ENCODE assay signal across 14 mouse cellular contexts in the genomic region with DNA sequence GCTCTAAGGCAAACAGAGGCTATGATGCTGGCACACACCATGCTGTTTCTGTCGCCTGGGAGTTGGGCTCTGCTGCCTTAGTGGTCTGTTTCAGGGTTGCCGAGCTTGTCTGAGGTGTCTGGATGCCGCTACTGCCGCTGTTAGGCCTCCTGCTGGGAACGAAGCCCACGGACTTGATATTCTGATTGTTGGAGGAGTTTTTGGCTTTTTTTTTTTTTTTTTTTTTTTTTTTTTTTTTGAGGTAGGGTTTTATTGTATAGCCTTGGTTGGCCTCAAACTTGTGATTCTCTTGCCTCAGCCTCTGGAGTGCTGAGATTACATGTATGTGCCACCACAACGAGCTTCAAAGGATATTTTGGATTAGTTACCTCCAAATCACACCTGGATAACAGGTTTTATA.
"Had no signal": no experiment of that assay in that cellular context is flagged by ENCODE, and none has a peak within 500 bp of the region (broad histone marks: within the 10 kb centered on the region; RNA-seq: fewer than 3 reads in every experiment).

No protein-coding gene starts in this region.

- H3K27ac ChIP-seq: lung, embryonic 15.5 days; macrophage; midbrain, embryonic 13.5 days; midbrain, embryonic 15.5 days; neural tube, embryonic 12.5 days had no signal

- H3K36me3 ChIP-seq: lung, embryonic 15.5 days; midbrain, embryonic 13.5 days; midbrain, embryonic 15.5 days; neural tube, embryonic 12.5 days had no signal

- H3K9me3 ChIP-seq: lung, embryonic 15.5 days; megakaryocyte, embryonic 14.5 days; midbrain, embryonic 13.5 days; midbrain, embryonic 15.5 days; neural tube, embryonic 12.5 days had no signal

- H3K4me1 ChIP-seq: lung, embryonic 15.5 days; megakaryocyte, embryonic 14.5 days; neural tube, embryonic 12.5 days had no signal

- DNase-seq: liver, postnatal 0 days; lung, adult 2 months; lung, postnatal 14 days; lung, postnatal 36 days; right cerebral cortex, postnatal 14 days; thymus, adult 18-20 months; thymus, postnatal 25 days; thymus, postnatal 4 days had no signal

- H3K9ac ChIP-seq: liver, postnatal 0 days; lung, embryonic 15.5 days; midbrain, embryonic 13.5 days; midbrain, embryonic 15.5 days; neural tube, embryonic 12.5 days had no signal

- H3K4me3 ChIP-seq: lung, embryonic 15.5 days; megakaryocyte, embryonic 14.5 days; midbrain, embryonic 13.5 days; midbrain, embryonic 15.5 days; neural tube, embryonic 12.5 days had no signal
